Mouse (Mus musculus): ENCODE measurements around the gene Gm13290. TPM values are rescaled to one million over a fixed set of nuclear protein-coding genes. Genes with fewer than 3 reads are reported as not detected.
"Not testable (repeated sequence)": the region's sequence is repeated elsewhere in the genome, so short reads cannot be mapped to it uniquely, and the experiment has no call there.

Gm13290 gene
- not detected in 2 replicates for polyA plus RNA-seq (2014; fragmentation: Nextera tagmentation; extraction: Ambion mirVana)

DNA sequence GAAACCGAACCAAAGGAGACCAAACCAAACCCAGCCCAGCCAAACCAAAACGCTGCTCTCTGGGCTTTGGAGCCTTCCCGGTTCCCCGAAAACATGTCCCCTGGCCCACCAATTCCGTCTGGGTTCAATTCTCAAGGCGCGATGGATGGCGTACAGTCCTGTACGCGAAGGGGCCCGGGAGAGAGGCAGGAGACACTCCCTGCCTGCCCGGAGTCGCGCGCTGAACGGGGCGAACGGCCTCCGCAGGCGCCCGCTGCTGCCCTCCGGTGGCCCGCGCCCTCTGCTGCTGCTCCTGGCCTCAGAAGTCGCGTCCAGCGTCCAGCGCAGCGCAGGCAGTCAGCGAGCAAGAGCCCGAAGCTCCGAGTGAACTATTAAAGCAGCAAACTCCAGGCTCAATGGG, at the start of gene Gm13290:
Gene Gm13290 (plus strand): TSS at position 301 of the 400 bp plus-strand sequence.
- not testable (repeated sequence) for ATAC-seq (ENCODE audit: low read depth); H3K4me1 ChIP-seq (ENCODE audit: control insufficient read depth, insufficient read depth, low read length); H3K27ac ChIP-seq (ENCODE audit: low read depth, low read length); H3K4me2 ChIP-seq (ENCODE audit: low read depth, low read length); H3K36me3 ChIP-seq (ENCODE audit: control insufficient read depth, insufficient read depth, low read length); H3K27me3 ChIP-seq (ENCODE audit: control insufficient read depth, insufficient read depth, low read length); H3K9ac ChIP-seq (replicated peaks; ENCODE audit: low read depth, low read length); H3K4me3 ChIP-seq (ENCODE audit: low read depth, low read length); H3K9me3 ChIP-seq (ENCODE audit: control insufficient read depth, low read length)
- no CpG with 5 or more reads among the region's 32 CpGs for WGBS

- Histone ChIP-seq H3K9ac (replicated peaks; ENCODE audit: low read depth, low read length) (no peak overlapping the region), H3K4me1 (ENCODE audit: control insufficient read depth, insufficient read depth, low read length) (no peaks in the 10 kb centered on the region), H3K4me2 (ENCODE audit: low read depth, low read length) (no peak overlapping the region), H3K9me3 (ENCODE audit: control insufficient read depth, low read length) (no peaks in the 10 kb centered on the region), H3K27me3 (ENCODE audit: control insufficient read depth, insufficient read depth, low read length) (no peaks in the 10 kb centered on the region), H3K36me3 (ENCODE audit: control insufficient read depth, insufficient read depth, low read length) (no peaks in the 10 kb centered on the region), H3K27ac (ENCODE audit: low read depth, low read length) (no peak overlapping the region), H3K4me3 (ENCODE audit: low read depth, low read length) (no peak overlapping the region)
- ATAC-seq (ENCODE audit: low read depth) = no peak
- 87% methylated on average over 6 of the region's 6 CpGs for WGBS
Measured at GRCm38 (mm10) chr4:88726727-88727126, 46.9 kb upstream of the Gm13290 start.

- H3K9ac ChIP-seq (replicated peaks; ENCODE audit: low read depth, low read length) = no peak overlapping the region
- H3K4me3 ChIP-seq (ENCODE audit: low read depth, low read length) = no peak overlapping the region
- 0% methylated on average over 1 of the region's 1 CpGs for WGBS
- H3K9me3 ChIP-seq (ENCODE audit: control insufficient read depth, low read length) = no peaks in the 10 kb centered on the region
- no peaks in the 10 kb centered on the region for H3K4me1 ChIP-seq (ENCODE audit: control insufficient read depth, insufficient read depth, low read length)
- no peak for ATAC-seq (ENCODE audit: low read depth)
- no peak overlapping the region for H3K4me2 ChIP-seq (ENCODE audit: low read depth, low read length)
- H3K36me3 ChIP-seq (ENCODE audit: control insufficient read depth, insufficient read depth, low read length) = no peaks in the 10 kb centered on the region
- H3K27ac ChIP-seq (ENCODE audit: low read depth, low read length) = no peak overlapping the region
- H3K27me3 ChIP-seq (ENCODE audit: control insufficient read depth, insufficient read depth, low read length) = no peaks in the 10 kb centered on the region
Measured at GRCm38 (mm10) chr4:88727324-88727723, 46.3 kb upstream of the Gm13290 start.

- H3K4me1 ChIP-seq (ENCODE audit: control insufficient read depth, insufficient read depth, low read length) = no peaks in the 10 kb centered on the region
- H3K27me3 ChIP-seq (ENCODE audit: control insufficient read depth, insufficient read depth, low read length) = no peaks in the 10 kb centered on the region
- 4% methylated on average over 2 of the region's 2 CpGs for WGBS
- no peaks in the 10 kb centered on the region for H3K9me3 ChIP-seq (ENCODE audit: control insufficient read depth, low read length)
- no peak overlapping the region for H3K27ac ChIP-seq (ENCODE audit: low read depth, low read length)
- H3K36me3 ChIP-seq (ENCODE audit: control insufficient read depth, insufficient read depth, low read length) = no peaks in the 10 kb centered on the region
- no peak overlapping the region for H3K4me2 ChIP-seq (ENCODE audit: low read depth, low read length)
- no peak overlapping the region for H3K9ac ChIP-seq (replicated peaks; ENCODE audit: low read depth, low read length)
- no peak for ATAC-seq (ENCODE audit: low read depth)
- H3K4me3 ChIP-seq (ENCODE audit: low read depth, low read length) = no peak overlapping the region
Measured at GRCm38 (mm10) chr4:88738480-88738879, 35.2 kb upstream of the Gm13290 start.

- H3K9me3 ChIP-seq (ENCODE audit: control insufficient read depth, low read length) = no peaks in the 10 kb centered on the region
- WGBS = 94% methylated on average over 6 of the region's 6 CpGs
- ATAC-seq (ENCODE audit: low read depth) = no peak
Measured at GRCm38 (mm10) chr4:88739036-88739435, 34.6 kb upstream of the Gm13290 start.

GRCm38 (mm10) chr4:88741426-88741825, 32.2 kb upstream of the Gm13290 start:
- Histone ChIP-seq H3K27ac (ENCODE audit: low read depth, low read length) (no peak overlapping the region), H3K4me1 (ENCODE audit: control insufficient read depth, insufficient read depth, low read length) (no peaks in the 10 kb centered on the region), H3K27me3 (ENCODE audit: control insufficient read depth, insufficient read depth, low read length) (no peaks in the 10 kb centered on the region), H3K9me3 (ENCODE audit: control insufficient read depth, low read length) (no peaks in the 10 kb centered on the region), H3K9ac (replicated peaks; ENCODE audit: low read depth, low read length) (no peak overlapping the region), H3K4me3 (ENCODE audit: low read depth, low read length) (no peak overlapping the region), H3K4me2 (ENCODE audit: low read depth, low read length) (no peak overlapping the region), H3K36me3 (ENCODE audit: control insufficient read depth, insufficient read depth, low read length) (no peaks in the 10 kb centered on the region)
- no peak for ATAC-seq (ENCODE audit: low read depth)
- 94% methylated on average over 4 of the region's 4 CpGs for WGBS

More at GRCm38 (mm10) chr4:88739036-88739435, 34.6 kb upstream of the Gm13290 start:
- H3K4me2 ChIP-seq (ENCODE audit: low read depth, low read length) = no peak overlapping the region
- H3K36me3 ChIP-seq (ENCODE audit: control insufficient read depth, insufficient read depth, low read length) = no peaks in the 10 kb centered on the region
- no peak overlapping the region for H3K9ac ChIP-seq (replicated peaks; ENCODE audit: low read depth, low read length)
- no peaks in the 10 kb centered on the region for H3K27me3 ChIP-seq (ENCODE audit: control insufficient read depth, insufficient read depth, low read length)
- no peak overlapping the region for H3K4me3 ChIP-seq (ENCODE audit: low read depth, low read length)
- no peak overlapping the region for H3K27ac ChIP-seq (ENCODE audit: low read depth, low read length)
- H3K4me1 ChIP-seq (ENCODE audit: control insufficient read depth, insufficient read depth, low read length) = no peaks in the 10 kb centered on the region

- Histone ChIP-seq H3K9ac (replicated peaks; ENCODE audit: low read depth, low read length) (no peak overlapping the region), H3K9me3 (ENCODE audit: control insufficient read depth, low read length) (no peaks in the 10 kb centered on the region), H3K4me3 (ENCODE audit: low read depth, low read length) (no peak overlapping the region), H3K27ac (ENCODE audit: low read depth, low read length) (no peak overlapping the region), H3K27me3 (ENCODE audit: control insufficient read depth, insufficient read depth, low read length) (no peaks in the 10 kb centered on the region), H3K36me3 (ENCODE audit: control insufficient read depth, insufficient read depth, low read length) (no peaks in the 10 kb centered on the region), H3K4me1 (ENCODE audit: control insufficient read depth, insufficient read depth, low read length) (no peaks in the 10 kb centered on the region), H3K4me2 (ENCODE audit: low read depth, low read length) (no peak overlapping the region)
- WGBS = 80% methylated on average over 7 of the region's 7 CpGs
- ATAC-seq (ENCODE audit: low read depth) = no peak
Measured at GRCm38 (mm10) chr4:88742771-88743371, 30.8 kb upstream of the Gm13290 start.

- Histone ChIP-seq H3K4me1 (ENCODE audit: control insufficient read depth, insufficient read depth, low read length) (no peaks in the 10 kb centered on the region), H3K4me3 (ENCODE audit: low read depth, low read length) (no peak overlapping the region), H3K9ac (replicated peaks; ENCODE audit: low read depth, low read length) (no peak overlapping the region), H3K9me3 (ENCODE audit: control insufficient read depth, low read length) (no peaks in the 10 kb centered on the region), H3K27me3 (ENCODE audit: control insufficient read depth, insufficient read depth, low read length) (no peaks in the 10 kb centered on the region), H3K27ac (ENCODE audit: low read depth, low read length) (no peak overlapping the region), H3K4me2 (ENCODE audit: low read depth, low read length) (no peak overlapping the region), H3K36me3 (ENCODE audit: control insufficient read depth, insufficient read depth, low read length) (no peaks in the 10 kb centered on the region)
- no peak for ATAC-seq (ENCODE audit: low read depth)
- WGBS = 65% methylated on average over 3 of the region's 3 CpGs
Measured at GRCm38 (mm10) chr4:88744207-88744606, 29.4 kb upstream of the Gm13290 start.

DNA sequence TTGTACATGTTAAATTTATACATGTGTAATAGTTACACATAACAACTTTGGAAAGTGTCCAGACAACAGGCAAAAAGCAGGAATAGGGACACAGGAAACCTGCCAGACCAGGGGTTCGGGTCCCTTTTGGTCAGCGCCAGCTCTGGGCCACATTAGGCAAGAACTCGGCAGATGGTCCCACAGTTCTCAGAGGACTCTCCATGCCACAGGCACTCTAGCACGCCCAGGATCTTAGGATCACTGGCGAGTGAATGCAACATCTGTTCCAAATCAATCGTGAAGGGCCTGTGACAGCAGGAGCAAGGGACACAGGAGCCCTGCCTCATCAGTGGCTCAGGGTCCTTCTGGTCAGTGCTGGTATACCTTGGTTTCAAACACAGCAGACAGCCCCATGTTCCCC, 23.7 kb upstream of the Gm13290 start:
- ATAC-seq (ENCODE audit: low read depth) = no peak

More for the DNA sequence above, 23.7 kb upstream of the Gm13290 start:
- no peaks in the 10 kb centered on the region for H3K4me1 ChIP-seq (ENCODE audit: control insufficient read depth, insufficient read depth, low read length)
- H3K9ac ChIP-seq (replicated peaks; ENCODE audit: low read depth, low read length) = no peak overlapping the region
- H3K27ac ChIP-seq (ENCODE audit: low read depth, low read length) = no peak overlapping the region
- no peak overlapping the region for H3K4me3 ChIP-seq (ENCODE audit: low read depth, low read length)
- H3K27me3 ChIP-seq (ENCODE audit: control insufficient read depth, insufficient read depth, low read length) = no peaks in the 10 kb centered on the region
- WGBS = 60% methylated on average over 6 of the region's 6 CpGs
- H3K4me2 ChIP-seq (ENCODE audit: low read depth, low read length) = no peak overlapping the region
- H3K9me3 ChIP-seq (ENCODE audit: control insufficient read depth, low read length) = no peaks in the 10 kb centered on the region
- H3K36me3 ChIP-seq (ENCODE audit: control insufficient read depth, insufficient read depth, low read length) = no peaks in the 10 kb centered on the region

Data from neural tube, embryonic 14.5 days (tissue).